Mouse (Mus musculus) embryonic facial prominence, embryonic 11.5 days (tissue): ENCODE data around the gene Arhgef2. TPM values are rescaled to one million over a fixed set of nuclear protein-coding genes. Genes with fewer than 3 reads are reported as not detected.

Source experiments
- ATAC-seq: fragments of 200-750 bp; cut with Nextera tagmentation; replicated peaks from 2 replicates; pipeline ENCODE4 v1.8.0; 2017; ENCODE audit warnings: low read depth; ENCODE audit not compliant: insufficient number of reproducible peaks, low FRiP score, low TSS enrichment
- DNase-seq: peaks from one replicate; pipeline ENCODE4 v3.0.0-alpha.2; 2015; ENCODE audit warnings: low spot score
- H3K27ac ChIP-seq: fragments of 300-500 bp; sonication (generic); replicated peaks from 2 replicates; pipeline ENCODE4 v1.5.1; 2014; ENCODE audit warnings: mild to moderate bottlenecking, low read depth, low read length, control low read depth
- H3K27me3 ChIP-seq: fragments of 300-500 bp; sonication (generic); 2 replicates; pipeline ENCODE4 v1.6.1; 2014; ENCODE audit warnings: mild to moderate bottlenecking, low read length, moderate library complexity, mixed read lengths; ENCODE audit not compliant: control insufficient read depth, insufficient read depth
- H3K36me3 ChIP-seq: fragments of 300-500 bp; sonication (generic); replicated peaks from 2 replicates; pipeline ENCODE4 v1.6.1; 2014; ENCODE audit warnings: low read depth, mild to moderate bottlenecking, low read length, moderate library complexity, mixed read lengths; ENCODE audit not compliant: control insufficient read depth, insufficient read depth
- H3K4me1 ChIP-seq: fragments of 300-500 bp; sonication (generic); 2 replicates; pipeline ENCODE4 v1.6.1; 2014; ENCODE audit warnings: low read length, mixed read lengths; ENCODE audit not compliant: control insufficient read depth, insufficient read depth
- H3K4me2 ChIP-seq: fragments of 300-500 bp; sonication (generic); 2 replicates; pipeline ENCODE4 v1.6.1; 2014; ENCODE audit warnings: low read depth, mild to moderate bottlenecking, control low read depth, low read length, moderate library complexity
- H3K4me3 ChIP-seq: fragments of 300-500 bp; sonication (generic); 2 replicates; pipeline ENCODE4 v1.5.1; 2014; ENCODE audit warnings: low read depth, low read length, control low read depth
- H3K9ac ChIP-seq: fragments of 300-500 bp; sonication (generic); replicated peaks from 2 replicates; pipeline ENCODE4 v1.6.1; 2014; ENCODE audit warnings: mild to moderate bottlenecking, control low read depth, low read length
- H3K9me3 ChIP-seq: fragments of 300-500 bp; sonication (generic); replicated peaks from 2 replicates; pipeline ENCODE4 v1.6.1; 2016; ENCODE audit warnings: mild to moderate bottlenecking, low read length, inconsistent platforms, mixed read lengths; ENCODE audit not compliant: control insufficient read depth
- WGBS: fragments of 180-500 bp; shearing (Covaris S2); extraction: QIAGEN DNeasy Blood & Tissue Kit; methylation state at CpG from one replicate; pipeline ENCODE4 v1.1.7; 2014; 5-methylcytosine and 5-hydroxymethylcytosine counted together
- polyA plus RNA-seq: library from polyadenylated mRNA; unstranded; fragments of >200 nt; fragmentation: Nextera tagmentation; extraction: Ambion mirVana; gene quantifications from 2 replicates; pipeline ENCODE4 v1.2.1, GENCODE M21; 2014

Gene Arhgef2
- polyA plus RNA-seq, 1 experiment from 2014 or later: 82.2 TPM

GRCm38 (mm10) chr3:88684980-88685941 lies 79.5 kb downstream of the Arhgef2 start, which contains the start of gene Khdc4:
Khdc4 (plus strand) TSS chr3:88685803.
- WGBS: under 1% methylated on average over 47 of the region's 47 CpGs
- H3K4me2 ChIP-seq: peak within 1 kb of the TSS; percentile 84
- H3K27ac ChIP-seq: peak within 1 kb of the TSS; percentile 78
- H3K4me1 ChIP-seq: peaks cover 3% of the 10 kb centered on the region; the same call in 1 of the 2 replicates
- H3K36me3 ChIP-seq: peaks cover 3% of the 10 kb centered on the region
- H3K9ac ChIP-seq: peak within 1 kb of the TSS; percentile 94
- no peaks in the 10 kb centered on the region for H3K27me3 ChIP-seq
- ATAC-seq (peak; percentile 99), DNase-seq (peak; percentile 99)
- no peaks in the 10 kb centered on the region for H3K9me3 ChIP-seq
- peak within 1 kb of the TSS; percentile 100 for H3K4me3 ChIP-seq

- under 1% methylated on average over 45 of the region's 45 CpGs for WGBS
- Histone ChIP-seq H3K4me2 (peak overlapping the region; percentile 84), H3K9ac (peak overlapping the region; percentile 94), H3K4me1 (peaks cover 3% of the 10 kb centered on the region; the same call in 1 of the 2 replicates), H3K27me3 (no peaks in the 10 kb centered on the region), H3K27ac (peak overlapping the region; percentile 78), H3K9me3 (no peaks in the 10 kb centered on the region), H3K4me3 (peak overlapping the region; percentile 100), H3K36me3 (peaks cover 11% of the 10 kb centered on the region)
- peak; percentile 68 for ATAC-seq
- DNase-seq: peak; percentile 70
Measured at GRCm38 (mm10) chr3:88685958-88686451, 80.2 kb downstream of the Arhgef2 start.

- H3K9me3 ChIP-seq: no peaks in the 10 kb centered on the region
- 55% methylated on average over 13 of the region's 13 CpGs for WGBS
- H3K4me3 ChIP-seq: peak overlapping the region; percentile 100
- H3K27ac ChIP-seq: no peak overlapping the region
- H3K4me1 ChIP-seq: peaks cover 3% of the 10 kb centered on the region; the same call in 1 of the 2 replicates
- H3K27me3 ChIP-seq: no peaks in the 10 kb centered on the region
- peak overlapping the region; percentile 94 for H3K9ac ChIP-seq
- peak overlapping the region; percentile 84 for H3K4me2 ChIP-seq
- ATAC-seq (no peak), DNase-seq (no peak)
- peaks cover 11% of the 10 kb centered on the region for H3K36me3 ChIP-seq
Measured at GRCm38 (mm10) chr3:88686734-88687611, 81.2 kb downstream of the Arhgef2 start.

- WGBS: 92% methylated on average over 5 of the region's 5 CpGs
- DNase-seq: no peak
- no peak overlapping the region for H3K4me3 ChIP-seq
- peaks cover 3% of the 10 kb centered on the region; the same call in 1 of the 2 replicates for H3K4me1 ChIP-seq
- H3K36me3 ChIP-seq: peaks cover 15% of the 10 kb centered on the region
- no peak overlapping the region for H3K9ac ChIP-seq
- no peak overlapping the region for H3K27ac ChIP-seq
- no peak overlapping the region for H3K4me2 ChIP-seq
- H3K27me3 ChIP-seq: no peaks in the 10 kb centered on the region
- ATAC-seq: no peak
- H3K9me3 ChIP-seq: no peaks in the 10 kb centered on the region
Measured at GRCm38 (mm10) chr3:88689079-88689478, 83.3 kb downstream of the Arhgef2 start.

GRCm38 (mm10) chr3:88695545-88695944 lies 89.8 kb downstream of the Arhgef2 start:
- ATAC-seq: no peak
- no peak for DNase-seq
- no peak overlapping the region for H3K9ac ChIP-seq
- H3K4me3 ChIP-seq: no peak overlapping the region
- peaks cover 32% of the 10 kb centered on the region for H3K36me3 ChIP-seq
- no peaks in the 10 kb centered on the region for H3K9me3 ChIP-seq
- H3K4me1 ChIP-seq: no peaks in the 10 kb centered on the region
- no peak overlapping the region for H3K27ac ChIP-seq
- no peaks in the 10 kb centered on the region for H3K27me3 ChIP-seq
- H3K4me2 ChIP-seq: no peak overlapping the region

Other genes starting within 250 kb of the Arhgef2 start
- gene Paqr6, start 241.4 kb upstream of the Arhgef2 start, polyA plus RNA-seq: 0.60 and 0.82 TPM in 2 replicates
- 0.32 TPM in 1 of 2 replicates, not detected in the other for gene Bglap3, start 233.2 kb upstream of the Arhgef2 start, polyA plus RNA-seq
- not detected in 2 replicates for gene Bglap2, start 227.3 kb upstream of the Arhgef2 start, polyA plus RNA-seq
- 0.57 TPM in 1 of 2 replicates, not detected in the other for gene Bglap, start 221.5 kb upstream of the Arhgef2 start, polyA plus RNA-seq
- 157 and 161 TPM in 2 replicates for gene Pmf1, start 195.6 kb upstream of the Arhgef2 start, polyA plus RNA-seq
- 17.1 and 19.2 TPM in 2 replicates for gene Slc25a44, start 180.8 kb upstream of the Arhgef2 start, polyA plus RNA-seq
- gene Sema4a, start 144.8 kb upstream of the Arhgef2 start, polyA plus RNA-seq: 5.3 and 6.5 TPM in 2 replicates
- gene Lmna, start 96.0 kb upstream of the Arhgef2 start, polyA plus RNA-seq: 28.7 and 30.5 TPM in 2 replicates
- 40.1 and 41.0 TPM in 2 replicates for gene Mex3a, start 73.6 kb upstream of the Arhgef2 start, polyA plus RNA-seq
- gene Rab25, start 57.7 kb upstream of the Arhgef2 start, polyA plus RNA-seq: 3.7 and 4.0 TPM in 2 replicates
- 77.4 and 82.0 TPM in 2 replicates for gene Lamtor2, start 52.9 kb upstream of the Arhgef2 start, polyA plus RNA-seq
- gene Ubqln4, start 52.2 kb upstream of the Arhgef2 start, polyA plus RNA-seq: 62.1 and 73.3 TPM in 2 replicates
- 184 and 201 TPM in 2 replicates for gene Ssr2, start 30.1 kb upstream of the Arhgef2 start, polyA plus RNA-seq
- not detected in 2 replicates for gene Rxfp4, start 47.2 kb downstream of the Arhgef2 start, polyA plus RNA-seq
- 101 and 104 TPM in 2 replicates for gene Khdc4, start 79.8 kb downstream of the Arhgef2 start, polyA plus RNA-seq
- 41.4 and 41.7 TPM in 2 replicates for gene Rit1, start 110.9 kb downstream of the Arhgef2 start, polyA plus RNA-seq
- 51.5 and 59.1 TPM in 2 replicates for gene Syt11, start 169.2 kb downstream of the Arhgef2 start, polyA plus RNA-seq
- gene Gon4l, start 229.3 kb downstream of the Arhgef2 start, polyA plus RNA-seq: 13.6 and 14.2 TPM in 2 replicates